Mouse (Mus musculus) testis, adult 2 months (tissue): Measurements from ENCODE around the gene Minar1.

Source experiments
- CTCF ChIP-seq: fragments of 200-500 bp; IDR thresholded peaks from 2 replicates; pipeline ENCODE4 v1.5.1; 2012; ENCODE audit warnings: low read depth, mild to moderate bottlenecking, inconsistent platforms, low read length, moderate library complexity; ENCODE audit not compliant: control insufficient read depth, insufficient read depth, insufficient replicate concordance
- POLR2A ChIP-seq: fragments of 200-500 bp; IDR thresholded peaks from 2 replicates; pipeline ENCODE4 v1.6.1; 2012; ENCODE audit warnings: low read depth, mild to moderate bottlenecking, inconsistent platforms, low read length, moderate library complexity; ENCODE audit not compliant: control insufficient read depth

DNA sequence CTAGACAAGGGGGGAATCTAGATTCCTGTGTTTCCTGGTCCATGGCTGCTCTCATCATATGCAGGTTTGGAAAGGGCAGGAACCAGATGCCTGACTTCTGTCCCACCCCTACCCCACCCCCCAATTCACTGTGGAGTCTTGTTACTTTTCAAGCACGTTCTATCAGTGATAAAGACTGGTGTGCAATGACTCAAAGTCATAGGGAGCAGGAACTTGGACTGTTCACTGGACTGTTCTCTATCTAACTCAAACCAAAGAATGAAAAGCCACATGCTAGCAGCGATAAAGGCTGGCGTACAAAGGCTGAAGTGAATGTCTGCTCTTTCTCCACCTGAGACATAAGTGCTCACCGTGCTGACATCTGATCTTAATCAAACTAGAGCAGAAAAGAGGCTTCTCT lies 12.3 kb downstream of the Minar1 start:
- no peak for TF ChIP-seq POLR2A
- TF ChIP-seq CTCF: no peak
